In the genomic region with DNA sequence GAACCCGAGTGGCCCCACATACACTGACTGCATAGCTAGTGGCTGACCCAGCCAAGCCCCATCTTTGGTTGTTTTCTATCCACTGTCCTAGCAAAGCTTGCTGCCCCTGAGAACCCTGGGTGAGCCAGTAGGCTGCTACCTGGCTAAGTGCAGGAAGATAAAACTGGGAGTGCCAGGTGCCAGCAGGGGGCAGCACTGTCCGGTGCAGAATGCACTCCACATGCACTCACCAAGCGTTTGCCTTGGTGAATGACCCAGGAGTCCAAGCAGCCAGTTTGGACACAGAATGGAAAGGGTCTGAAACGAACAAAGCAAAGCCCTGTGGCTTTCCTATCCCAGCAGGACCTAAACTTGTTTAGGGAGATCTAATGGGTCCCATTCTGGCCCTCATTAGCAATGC, we compare ENCODE assay signal across 9 mouse cellular contexts. TPM values are rescaled to one million over a fixed set of nuclear protein-coding genes. Genes with fewer than 3 reads are reported as not detected.
DNase-seq lines count a peak whose midpoint lies in the region; ATAC-seq and TF ChIP-seq lines count a peak whose summit lies in the region.
"Had no signal": no experiment of that assay in that cellular context is flagged by ENCODE, and none has a peak within 500 bp of the region (broad histone marks: within the 10 kb centered on the region; RNA-seq: fewer than 3 reads in every experiment).

No protein-coding gene starts in this region.

- H3K36me3 ChIP-seq in kidney, postnatal 0 days (ENCODE audit: insufficient read depth, low read length): no peaks in the 10 kb centered on the region
- H3K36me3 ChIP-seq in embryonic facial prominence, embryonic 14.5 days (ENCODE audit: control insufficient read depth, insufficient read depth, low read length): no peaks in the 10 kb centered on the region
- H3K36me3 ChIP-seq in lung, postnatal 0 days (ENCODE audit: insufficient read depth, low read length): no peaks in the 10 kb centered on the region
- H3K36me3 ChIP-seq: liver, embryonic 15.5 days had no signal

- TF ChIP-seq CTCF in kidney, postnatal 0 days (IDR thresholded peaks at IDR 0.05; ENCODE audit: low read depth): peak; percentile 66
- TF ChIP-seq CTCF in Patski (IDR thresholded peaks at IDR 0.05): peak; percentile 69
- TF ChIP-seq CTCF in lung, postnatal 0 days (IDR thresholded peaks at IDR 0.05): peak; percentile 74

- in situ Hi-C loops in Patski (cut with MboI; ENCODE audit: low pct_unique_long_range_greater_than_20kb): no loop called here

- DNase-seq in adrenal gland, adult (ENCODE audit: inconsistent age in 2 of 2, low spot score in 1 of 2): peak; percentile 33 to 68
- DNase-seq in adrenal gland, adult 8-10 months: no peak
- peak; percentile 9 for DNase-seq in kidney, postnatal 0 days (ENCODE audit: low spot score)
- no peak for DNase-seq in kidney, adult 11 months
- DNase-seq in Patski (ENCODE audit: low read depth, low spot score): no peak
- peak; percentile 4 for DNase-seq in embryonic facial prominence, embryonic 14.5 days (ENCODE audit: low spot score)
- DNase-seq in lung, postnatal 0 days (ENCODE audit: low spot score): peak; percentile 39
- DNase-seq in testis, postnatal 10 days (ENCODE audit: low spot score): peak; percentile 80

- POLR2A ChIA-PET in Patski (lab: Charles Lee): no interaction called here

- ATAC-seq in kidney, postnatal 0 days (replicated peaks; ENCODE audit: low FRiP score, low read depth): no peak
- ATAC-seq in Patski: no peak
- no peak for ATAC-seq in embryonic facial prominence, embryonic 14.5 days (ENCODE audit: low read depth)
- ATAC-seq in lung, postnatal 0 days: peak; percentile 33; the same call in 1 of the 2 replicates

- no peak overlapping the region for H3K4me2 ChIP-seq in kidney, postnatal 0 days (ENCODE audit: low read length)
- no peak overlapping the region for H3K4me2 ChIP-seq in embryonic facial prominence, embryonic 14.5 days (ENCODE audit: low read depth, low read length)
- no peak overlapping the region for H3K4me2 ChIP-seq in lung, postnatal 0 days (replicated peaks; ENCODE audit: low read depth, low read length)
- H3K4me2 ChIP-seq: liver, embryonic 15.5 days had no signal

- no peaks in the 10 kb centered on the region for H3K4me1 ChIP-seq in kidney, postnatal 0 days (replicated peaks; ENCODE audit: insufficient read depth, low read length)
- H3K4me1 ChIP-seq in embryonic facial prominence, embryonic 14.5 days (ENCODE audit: control insufficient read depth, insufficient read depth, low read length): no peaks in the 10 kb centered on the region
- H3K4me1 ChIP-seq in lung, postnatal 0 days (ENCODE audit: insufficient read depth, low read depth, low read length): no peaks in the 10 kb centered on the region
- H3K4me1 ChIP-seq: liver, embryonic 15.5 days had no signal

- no peak overlapping the region for H3K4me3 ChIP-seq in kidney, postnatal 0 days (replicated peaks; ENCODE audit: low read depth, low read length)
- no peak overlapping the region for H3K4me3 ChIP-seq in embryonic facial prominence, embryonic 14.5 days (ENCODE audit: low read depth, low read length)
- no peak overlapping the region for H3K4me3 ChIP-seq in lung, postnatal 0 days (ENCODE audit: low read depth, low read length)
- H3K4me3 ChIP-seq: liver, embryonic 15.5 days had no signal

- TF ChIP-seq EP300 in lung, postnatal 0 days (IDR thresholded peaks at IDR 0.05): no peak

- CTCF ChIA-PET in Patski (lab: Charles Lee): no interaction called here

- no peak overlapping the region for H3K27ac ChIP-seq in kidney, postnatal 0 days
- no peak overlapping the region for H3K27ac ChIP-seq in embryonic facial prominence, embryonic 14.5 days (replicated peaks; ENCODE audit: low read depth, low read length)
- H3K27ac ChIP-seq in lung, postnatal 0 days (ENCODE audit: low read length): no peak overlapping the region
- H3K27ac ChIP-seq: liver, embryonic 15.5 days had no signal

- 35% methylated on average over 4 of the region's 4 CpGs for WGBS in kidney, postnatal 0 days
- 35% methylated on average over 4 of the region's 4 CpGs for WGBS in embryonic facial prominence, embryonic 14.5 days
- WGBS in lung, postnatal 0 days: 36% methylated on average over 4 of the region's 4 CpGs

- no peak overlapping the region for H3K9ac ChIP-seq in kidney, postnatal 0 days (ENCODE audit: low read depth, low read length)
- no peak overlapping the region for H3K9ac ChIP-seq in embryonic facial prominence, embryonic 14.5 days (ENCODE audit: low read depth, low read length)
- H3K9ac ChIP-seq in lung, postnatal 0 days (replicated peaks; ENCODE audit: low read depth): no peak overlapping the region
- H3K9ac ChIP-seq: liver, embryonic 15.5 days had no signal

- H3K27me3 ChIP-seq in kidney, postnatal 0 days (ENCODE audit: insufficient read depth, low read length): no peaks in the 10 kb centered on the region
- H3K27me3 ChIP-seq in Patski: no peaks in the 10 kb centered on the region
- H3K27me3 ChIP-seq in embryonic facial prominence, embryonic 14.5 days (replicated peaks; ENCODE audit: control insufficient read depth, insufficient read depth, low read length): no peaks in the 10 kb centered on the region
- no peaks in the 10 kb centered on the region for H3K27me3 ChIP-seq in lung, postnatal 0 days (replicated peaks; ENCODE audit: insufficient read depth, low read length)
- H3K27me3 ChIP-seq: liver, embryonic 15.5 days had no signal

- no peaks in the 10 kb centered on the region for H3K9me3 ChIP-seq in kidney, postnatal 0 days (replicated peaks; ENCODE audit: low read length)
- no peaks in the 10 kb centered on the region for H3K9me3 ChIP-seq in embryonic facial prominence, embryonic 14.5 days (ENCODE audit: control insufficient read depth, low read length)
- H3K9me3 ChIP-seq in lung, postnatal 0 days (ENCODE audit: low read length): no peaks in the 10 kb centered on the region
- H3K9me3 ChIP-seq: liver, embryonic 15.5 days had no signal

RNA-seq across cellular contexts. Expression of gene 5430419D17Rik, which starts 8.5 kb away (rescaled TPM):
- total RNA-seq in adrenal gland, adult 8-10 months (2022): not detected
- polyA plus RNA-seq in kidney, postnatal 0 days (2015; fragmentation: Nextera tagmentation; extraction: Ambion mirVana): not detected in 2 replicates
- polyA plus RNA-seq in Patski (2021): 0.04 TPM
- polyA plus RNA-seq in embryonic facial prominence, embryonic 14.5 days (2014; fragmentation: Nextera tagmentation; extraction: Ambion mirVana): not detected in 2 replicates
- polyA plus RNA-seq in lung, postnatal 0 days (2015; fragmentation: Nextera tagmentation; extraction: Ambion mirVana): 0.02 TPM in 1 of 2 replicates, not detected in the other
- polyA plus RNA-seq: liver, embryonic 15.5 days had no signal

RNA-seq across cellular contexts. Expression of gene 4933402N03Rik, which starts 36.6 kb away (rescaled TPM):
- not detected for total RNA-seq in adrenal gland, adult 8-10 months (2022)
- not detected in 2 replicates for polyA plus RNA-seq in kidney, postnatal 0 days (2015; fragmentation: Nextera tagmentation; extraction: Ambion mirVana)
- not detected for polyA plus RNA-seq in Patski (2021)
- not detected in 2 replicates for polyA plus RNA-seq in embryonic facial prominence, embryonic 14.5 days (2014; fragmentation: Nextera tagmentation; extraction: Ambion mirVana)
- polyA plus RNA-seq in lung, postnatal 0 days (2015; fragmentation: Nextera tagmentation; extraction: Ambion mirVana): not detected in 2 replicates
- polyA plus RNA-seq: liver, embryonic 15.5 days had no signal

Comparison
In these comparisons a context has a peak if more than half of its experiments do, and no peak if none do; other contexts are left out.
1. DNase-seq: peak in adrenal gland, adult (2 of 2), kidney, postnatal 0 days (single experiment), embryonic facial prominence, embryonic 14.5 days (single experiment), lung, postnatal 0 days (single experiment) and testis, postnatal 10 days (single experiment); none in adrenal gland, adult 8-10 months (single experiment), kidney, adult 11 months (single experiment) and Patski (single experiment).
2. Peak in every context shown above with its lines, with median percentiles within 50 percentile points of each other: CTCF ChIP-seq.